Mouse (Mus musculus) liver, adult 10 weeks (tissue): ENCODE data around the gene Gramd1b. TPM values are rescaled to one million over a fixed set of nuclear protein-coding genes. Genes with fewer than 3 reads are reported as not detected.

Source experiments
- polyA plus RNA-seq: library from polyadenylated mRNA; stranded (reverse); fragments of 350-450 nt; fragmentation: Illumina TruSeq; extraction: RNeasy Lipid Tissue Mini Kit (QIAGEN cat#74804); gene quantifications from one replicate; pipeline ENCODE4 v1.2.3, GENCODE M21; 2014; ENCODE audit warnings: low read depth, low replicate concordance

Gramd1b gene
- polyA plus RNA-seq = 0.85 TPM

DNA sequence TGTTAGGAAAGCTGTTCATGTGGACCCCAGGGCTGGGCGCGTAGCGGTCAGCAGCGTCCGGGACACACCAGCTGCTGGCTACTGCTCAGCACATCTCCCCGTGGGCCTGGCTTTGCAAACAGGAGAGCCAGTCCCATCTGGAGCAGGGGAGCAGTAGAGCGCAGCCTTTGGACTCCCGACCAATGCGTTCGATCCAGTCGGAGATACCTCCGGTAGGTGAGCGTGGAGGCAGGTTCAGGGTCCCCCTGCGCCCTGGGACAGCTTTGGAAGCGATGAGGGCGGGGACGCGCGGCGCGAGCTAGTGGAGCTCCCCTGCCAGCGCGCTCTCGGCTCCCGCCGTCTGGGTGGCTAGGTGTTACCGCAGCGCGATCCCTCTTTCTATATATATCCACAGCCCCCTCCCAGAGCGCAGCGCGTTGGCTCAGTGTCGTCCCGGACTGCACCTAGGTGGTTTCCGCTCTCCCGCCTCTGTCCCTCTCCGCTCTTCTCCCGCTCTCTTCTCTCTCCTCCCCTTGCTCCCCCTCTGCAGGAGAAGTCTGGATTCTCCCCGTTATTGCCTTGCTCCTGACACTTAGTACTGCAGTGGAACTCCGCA lies at the start of gene Gramd1b:
TSS of gene Gramd1b (minus strand) at position 357 of the 595 bp plus-strand sequence.

DNA sequence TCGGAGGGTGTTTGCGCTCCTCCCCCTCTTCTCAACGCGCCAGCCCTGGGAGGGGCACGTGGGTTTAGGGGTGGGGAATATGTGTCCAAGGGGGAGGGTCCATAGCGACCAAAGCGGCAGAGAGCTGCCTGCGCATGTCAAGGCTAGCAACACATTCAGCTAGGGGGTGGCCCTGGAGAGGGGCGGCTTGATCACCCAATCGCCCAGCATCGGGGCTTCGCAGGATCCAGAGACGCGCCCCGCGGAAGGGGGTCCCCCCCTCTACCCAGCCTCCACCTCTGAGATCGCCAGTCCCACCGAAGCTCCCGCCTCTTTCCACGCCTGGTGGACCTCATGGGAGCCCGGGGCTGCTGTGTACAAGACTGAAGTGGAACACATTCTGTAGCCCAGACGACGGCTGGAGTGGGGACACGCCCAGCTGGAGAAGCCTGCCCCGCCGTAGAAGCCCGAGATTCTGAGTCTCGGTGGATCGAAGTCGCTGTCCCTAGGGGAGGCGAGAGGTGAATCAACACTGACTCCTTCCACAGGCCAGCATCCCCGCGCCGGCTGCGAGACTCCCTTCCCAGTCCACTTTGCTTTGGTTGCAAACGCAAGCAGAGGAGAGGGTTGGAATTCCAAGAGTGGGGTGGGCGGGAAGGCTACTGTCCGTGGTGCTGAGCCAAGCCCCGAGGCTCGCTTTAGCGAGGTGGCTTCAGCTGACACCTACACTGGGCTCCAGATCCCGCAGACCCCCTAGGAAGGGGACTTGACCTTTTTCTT lies 261.9 kb downstream of the Gramd1b start, which contains the start of gene Scn3b:
TSS of gene Scn3b (plus strand) at position 115 of the 759 bp plus-strand sequence.

Other genes starting within 250 kb of the Gramd1b start
- not detected for gene Gm21915, start 139.2 kb upstream of the Gramd1b start, polyA plus RNA-seq
- gene Clmp, start 154.6 kb upstream of the Gramd1b start, polyA plus RNA-seq = 2.3 TPM